11 mouse cellular contexts compared by ENCODE assay signal in the genomic region with DNA sequence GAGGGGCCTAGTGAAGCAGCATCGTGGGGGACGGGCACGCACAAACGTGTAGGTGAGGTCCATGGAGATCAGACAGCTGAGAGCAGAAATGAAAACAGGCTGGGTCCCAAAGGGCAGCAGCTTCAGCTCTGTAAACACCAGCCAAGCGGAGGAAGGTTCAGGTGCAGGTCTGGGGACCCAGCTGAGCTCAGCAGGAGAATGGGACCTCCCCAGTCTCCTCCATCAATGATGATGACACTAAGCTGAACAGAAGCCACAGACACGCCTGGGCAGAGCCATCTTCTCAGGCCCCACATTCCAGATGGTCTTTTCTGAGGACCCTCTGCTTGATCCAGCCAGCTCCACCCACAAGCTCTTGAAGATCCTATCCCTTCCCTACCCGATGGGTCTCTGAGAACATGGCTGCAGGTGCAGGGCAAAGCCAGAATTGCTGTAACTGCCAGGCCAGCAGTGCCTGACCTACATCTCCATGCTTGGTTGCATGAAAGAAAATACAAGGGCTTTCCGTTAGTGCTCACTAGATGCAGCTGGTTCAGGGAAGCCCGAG. TPM values are rescaled to one million over a fixed set of nuclear protein-coding genes. Genes with fewer than 3 reads are reported as not detected.
DNase-seq lines count a peak whose midpoint lies in the region; ATAC-seq and TF ChIP-seq lines count a peak whose summit lies in the region.
"Had no signal": no experiment of that assay in that cellular context is flagged by ENCODE, and none has a peak within 500 bp of the region (broad histone marks: within the 10 kb centered on the region; RNA-seq: fewer than 3 reads in every experiment).

No protein-coding gene starts in this region.

- peaks cover 23% of the 10 kb centered on the region for H3K4me1 ChIP-seq in liver, adult 2 months (ENCODE audit: control insufficient read depth, insufficient read depth, low read length)
- H3K4me1 ChIP-seq in liver, embryonic 11.5 days (replicated peaks; ENCODE audit: control insufficient read depth, insufficient read depth, low read length): peaks cover 49% of the 10 kb centered on the region
- H3K4me1 ChIP-seq in hindbrain, postnatal 0 days (ENCODE audit: insufficient read depth, low read length): peaks cover 7% of the 10 kb centered on the region; the same call in 1 of the 2 replicates
- peaks cover 10% of the 10 kb centered on the region for H3K4me1 ChIP-seq in midbrain, embryonic 13.5 days (replicated peaks)

- no peak overlapping the region for H3K4me3 ChIP-seq in liver, adult 2 months (ENCODE audit: insufficient read depth, low read depth, low read length)
- H3K4me3 ChIP-seq in liver, embryonic 11.5 days (ENCODE audit: low read depth, low read length): no peak overlapping the region
- H3K4me3 ChIP-seq in hindbrain, postnatal 0 days (ENCODE audit: low read length): no peak overlapping the region
- H3K4me3 ChIP-seq in midbrain, embryonic 13.5 days (replicated peaks): no peak overlapping the region
- H3K4me3 ChIP-seq: intestine, embryonic 15.5 days; limb, embryonic 15.5 days had no signal

- H3K79me2 ChIP-seq in liver, adult 2 months (ENCODE audit: control insufficient read depth, insufficient read depth, low read length): peaks cover 49% of the 10 kb centered on the region

- peak overlapping the region; percentile 33; the same call in 1 of the 2 replicates for H3K27ac ChIP-seq in liver, adult 2 months (replicated peaks; ENCODE audit: insufficient read depth, low read depth, low read length)
- no peak overlapping the region for H3K27ac ChIP-seq in liver, embryonic 11.5 days (ENCODE audit: low read depth, low read length)
- H3K27ac ChIP-seq in hindbrain, postnatal 0 days: peak overlapping the region; percentile 59
- no peak overlapping the region for H3K27ac ChIP-seq in midbrain, embryonic 13.5 days
- H3K27ac ChIP-seq: intestine, embryonic 15.5 days; limb, embryonic 15.5 days had no signal

- no peak for TF ChIP-seq POLR2A in liver, adult 2 months (IDR thresholded peaks at IDR 0.05; ENCODE audit: extremely low read depth, insufficient read depth, low read length)

- no peak for TF ChIP-seq CTCF in liver, adult 2 months (IDR thresholded peaks at IDR 0.05; ENCODE audit: low read depth, low read length)
- no peak for TF ChIP-seq CTCF in hindbrain, postnatal 0 days (IDR thresholded peaks at IDR 0.05; ENCODE audit: low read depth)

- peak; percentile 49 to 58 for DNase-seq in cerebellum, postnatal 14 days
- no peak for DNase-seq in cerebellum, postnatal 36 days
- peak; percentile 66 for DNase-seq in liver, adult 2 months (ENCODE audit: extremely low read depth, low read depth, low spot score)
- DNase-seq in liver, embryonic 11.5 days (ENCODE audit: low spot score): no peak
- DNase-seq in hindbrain, postnatal 0 days (ENCODE audit: low spot score): peak; percentile 48
- peak; percentile 88 for DNase-seq in thymus, postnatal 0 days (ENCODE audit: low spot score)
- DNase-seq in urinary bladder, postnatal 36 days (ENCODE audit: low spot score in 2 of 2): no peak
- DNase-seq: embryo, embryonic 11 days had no signal

- no peaks in the 10 kb centered on the region for H3K9me3 ChIP-seq in liver, embryonic 11.5 days (ENCODE audit: control insufficient read depth, low read length)
- H3K9me3 ChIP-seq in hindbrain, postnatal 0 days (ENCODE audit: low read length): no peaks in the 10 kb centered on the region
- no peaks in the 10 kb centered on the region for H3K9me3 ChIP-seq in midbrain, embryonic 13.5 days
- H3K9me3 ChIP-seq: intestine, embryonic 15.5 days; limb, embryonic 15.5 days had no signal

- WGBS in liver, adult 2 months: 32% methylated on average over 9 of the region's 9 CpGs
- 73% methylated on average over 9 of the region's 9 CpGs for WGBS in liver, embryonic 11.5 days
- 42% methylated on average over 9 of the region's 9 CpGs for WGBS in hindbrain, postnatal 0 days
- WGBS in midbrain, embryonic 13.5 days: 81% methylated on average over 9 of the region's 9 CpGs

- H3K9ac ChIP-seq in liver, adult 2 months (ENCODE audit: low read depth, low read length): no peak overlapping the region
- no peak overlapping the region for H3K9ac ChIP-seq in liver, embryonic 11.5 days (ENCODE audit: low read depth, low read length)
- H3K9ac ChIP-seq in hindbrain, postnatal 0 days (replicated peaks; ENCODE audit: low read length): no peak overlapping the region
- no peak overlapping the region for H3K9ac ChIP-seq in midbrain, embryonic 13.5 days (replicated peaks)
- H3K9ac ChIP-seq: intestine, embryonic 15.5 days; limb, embryonic 15.5 days had no signal

- H3K27me3 ChIP-seq in liver, adult 2 months (ENCODE audit: control insufficient read depth, insufficient read depth, low read length): no peaks in the 10 kb centered on the region
- no peaks in the 10 kb centered on the region for H3K27me3 ChIP-seq in liver, embryonic 11.5 days (replicated peaks; ENCODE audit: control insufficient read depth, insufficient read depth, low read length)
- no peaks in the 10 kb centered on the region for H3K27me3 ChIP-seq in hindbrain, postnatal 0 days (ENCODE audit: insufficient read depth, low read length)
- no peaks in the 10 kb centered on the region for H3K27me3 ChIP-seq in midbrain, embryonic 13.5 days
- H3K27me3 ChIP-seq: intestine, embryonic 15.5 days; limb, embryonic 15.5 days had no signal

- no peak for ATAC-seq in liver, embryonic 11.5 days (replicated peaks; ENCODE audit: low FRiP score)
- ATAC-seq in hindbrain, postnatal 0 days: peak; percentile 83
- ATAC-seq in midbrain, embryonic 13.5 days: no peak
- ATAC-seq: intestine, embryonic 15.5 days had no signal

- H3K36me3 ChIP-seq in liver, adult 2 months (ENCODE audit: control insufficient read depth, insufficient read depth, low read length): no peaks in the 10 kb centered on the region
- 0 out of 2 replicates have a peak, but pooled peaks cover 3% of the 10 kb centered on the region for H3K36me3 ChIP-seq in liver, embryonic 11.5 days (ENCODE audit: control insufficient read depth, insufficient read depth, low read length)
- H3K36me3 ChIP-seq in hindbrain, postnatal 0 days (ENCODE audit: insufficient read depth, low read length): no peaks in the 10 kb centered on the region
- no peaks in the 10 kb centered on the region for H3K36me3 ChIP-seq in midbrain, embryonic 13.5 days
- H3K36me3 ChIP-seq: intestine, embryonic 15.5 days; limb, embryonic 15.5 days had no signal

- no peak overlapping the region for H3K4me2 ChIP-seq in liver, embryonic 11.5 days
- no peak overlapping the region for H3K4me2 ChIP-seq in hindbrain, postnatal 0 days (ENCODE audit: low read depth, low read length)
- no peak overlapping the region for H3K4me2 ChIP-seq in midbrain, embryonic 13.5 days (replicated peaks)
- H3K4me2 ChIP-seq: intestine, embryonic 15.5 days; limb, embryonic 15.5 days had no signal

RNA-seq across cellular contexts. Expression of a gene that starts 37.2 kb away (rescaled TPM):
- total RNA-seq in liver, adult 2 months (2014; rRNA removed): 14.9 and 16.1 TPM in 2 replicates
- 30.4 and 33.8 TPM in 2 replicates for polyA plus RNA-seq in liver, adult 2 months (2012; rRNA removed)
- polyA plus RNA-seq in liver, embryonic 11.5 days (2014; fragmentation: Nextera tagmentation; extraction: Ambion mirVana): 61.7 and 69.3 TPM in 2 replicates
- total RNA-seq in hindbrain, postnatal 0 days (2014; rRNA removed): 130 and 135 TPM in 2 replicates
- polyA plus RNA-seq in hindbrain, postnatal 0 days (2015; fragmentation: Nextera tagmentation; extraction: Ambion mirVana): 110 and 123 TPM in 2 replicates
- 178 TPM in 2 replicates for polyA plus RNA-seq in thymus, postnatal 0 days (2015; fragmentation: Nextera tagmentation; extraction: Ambion mirVana)
- 190 and 195 TPM in 2 replicates for polyA plus RNA-seq in midbrain, embryonic 13.5 days (2015; fragmentation: Nextera tagmentation; extraction: Ambion mirVana)

RNA-seq across cellular contexts. Expression of a gene that starts 40.4 kb away (rescaled TPM):
- total RNA-seq in liver, adult 2 months (2014; rRNA removed): not detected in 2 replicates
- polyA plus RNA-seq in liver, adult 2 months (2012; rRNA removed): 0.22 and 0.31 TPM in 2 replicates
- 6.7 and 8.5 TPM in 2 replicates for polyA plus RNA-seq in liver, embryonic 11.5 days (2014; fragmentation: Nextera tagmentation; extraction: Ambion mirVana)
- 2.1 and 7.1 TPM in 2 replicates for total RNA-seq in hindbrain, postnatal 0 days (2014; rRNA removed)
- 4.8 and 6.1 TPM in 2 replicates for polyA plus RNA-seq in hindbrain, postnatal 0 days (2015; fragmentation: Nextera tagmentation; extraction: Ambion mirVana)
- polyA plus RNA-seq in thymus, postnatal 0 days (2015; fragmentation: Nextera tagmentation; extraction: Ambion mirVana): 5.6 and 6.5 TPM in 2 replicates
- 4.1 and 5.5 TPM in 2 replicates for polyA plus RNA-seq in midbrain, embryonic 13.5 days (2015; fragmentation: Nextera tagmentation; extraction: Ambion mirVana)

RNA-seq across cellular contexts. Expression of a gene that starts 53.4 kb away (rescaled TPM):
- total RNA-seq in liver, adult 2 months (2014; rRNA removed): 0.18 and 1.1 TPM in 2 replicates
- 0.04 TPM in 1 of 2 replicates, not detected in the other for polyA plus RNA-seq in liver, adult 2 months (2012; rRNA removed)
- 107 and 118 TPM in 2 replicates for polyA plus RNA-seq in liver, embryonic 11.5 days (2014; fragmentation: Nextera tagmentation; extraction: Ambion mirVana)
- 8.1 and 15.6 TPM in 2 replicates for total RNA-seq in hindbrain, postnatal 0 days (2014; rRNA removed)
- polyA plus RNA-seq in hindbrain, postnatal 0 days (2015; fragmentation: Nextera tagmentation; extraction: Ambion mirVana): 14.3 and 21.0 TPM in 2 replicates
- polyA plus RNA-seq in thymus, postnatal 0 days (2015; fragmentation: Nextera tagmentation; extraction: Ambion mirVana): 72.5 and 81.3 TPM in 2 replicates
- polyA plus RNA-seq in midbrain, embryonic 13.5 days (2015; fragmentation: Nextera tagmentation; extraction: Ambion mirVana): 38.7 and 46.4 TPM in 2 replicates

RNA-seq across cellular contexts. Expression of a gene that starts 58.3 kb away (rescaled TPM):
- 16.4 and 33.0 TPM in 2 replicates for total RNA-seq in liver, adult 2 months (2014; rRNA removed)
- 19.2 and 33.0 TPM in 2 replicates for polyA plus RNA-seq in liver, adult 2 months (2012; rRNA removed)
- 52.7 and 56.3 TPM in 2 replicates for polyA plus RNA-seq in liver, embryonic 11.5 days (2014; fragmentation: Nextera tagmentation; extraction: Ambion mirVana)
- total RNA-seq in hindbrain, postnatal 0 days (2014; rRNA removed): 142 and 198 TPM in 2 replicates
- polyA plus RNA-seq in hindbrain, postnatal 0 days (2015; fragmentation: Nextera tagmentation; extraction: Ambion mirVana): 99.3 and 104 TPM in 2 replicates
- polyA plus RNA-seq in thymus, postnatal 0 days (2015; fragmentation: Nextera tagmentation; extraction: Ambion mirVana): 22.9 and 23.9 TPM in 2 replicates
- 32.8 and 39.4 TPM in 2 replicates for polyA plus RNA-seq in midbrain, embryonic 13.5 days (2015; fragmentation: Nextera tagmentation; extraction: Ambion mirVana)

Comparison
In these comparisons a context has a peak if more than half of its experiments do, and no peak if none do; other contexts are left out.
1. DNase-seq: peak in cerebellum, postnatal 14 days (2 of 2), liver, adult 2 months (single experiment), hindbrain, postnatal 0 days (single experiment) and thymus, postnatal 0 days (single experiment); none in cerebellum, postnatal 36 days (0 of 2), liver, embryonic 11.5 days (single experiment) and urinary bladder, postnatal 36 days (0 of 2).
2. H3K27ac ChIP-seq: peak in liver, adult 2 months (single experiment) and hindbrain, postnatal 0 days (single experiment); none in liver, embryonic 11.5 days (single experiment) and midbrain, embryonic 13.5 days (single experiment).
3. RNA of a gene that starts 53.4 kb away (polyA plus RNA-seq): 107 to 118 TPM in liver, embryonic 11.5 days, 72.5 to 81.3 TPM in thymus, postnatal 0 days, 38.7 to 46.4 TPM in midbrain, embryonic 13.5 days and 14.3 to 21.0 TPM in hindbrain, postnatal 0 days; 0.04 TPM in liver, adult 2 months; every median in the first group is over 10 times any median in the second.